Mouse (Mus musculus) spleen, embryonic (tissue): ENCODE data around the gene Atp13a1.

Experiments
- CTCF ChIA-PET: fragments of 350-600 bp; sonication (Branson Sonifier 250); formaldehyde crosslinking; loops from one replicate; lab custom pipeline; 2022; lab: Charles Lee

Atp13a1 gene

GRCm38 (mm10) chr8:69847167-69848065, 56.5 kb downstream of the Atp13a1 start:
- CTCF ChIA-PET, result no interaction called here

GRCm38 (mm10) chr8:69848951-69849350, 58.0 kb downstream of the Atp13a1 start:
- CTCF ChIA-PET, result no interaction called here

DNA sequence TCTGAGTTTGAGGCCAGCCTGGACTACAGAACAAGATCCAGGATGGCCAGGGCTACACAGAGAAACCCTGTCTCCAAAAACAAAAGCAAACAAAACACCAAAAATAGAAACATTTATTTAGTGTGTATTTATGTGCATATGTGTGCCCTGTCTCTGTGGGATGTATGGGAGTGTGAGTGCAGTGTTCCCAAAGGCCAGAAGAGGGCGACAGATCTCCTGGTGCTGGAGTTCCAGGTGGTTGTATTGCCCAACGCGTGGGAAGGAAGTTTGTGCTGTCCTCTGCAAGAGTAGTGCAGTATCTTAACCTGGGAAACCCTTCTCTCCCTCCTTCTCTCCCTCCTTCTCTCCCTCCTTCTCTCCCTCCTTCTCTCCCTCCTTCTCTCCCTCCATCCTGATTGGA, 58.9 kb downstream of the Atp13a1 start:
- CTCF ChIA-PET, result no interaction called here

GRCm38 (mm10) chr8:69850926-69851506, 60.1 kb downstream of the Atp13a1 start:
- CTCF ChIA-PET, result no interaction called here

DNA sequence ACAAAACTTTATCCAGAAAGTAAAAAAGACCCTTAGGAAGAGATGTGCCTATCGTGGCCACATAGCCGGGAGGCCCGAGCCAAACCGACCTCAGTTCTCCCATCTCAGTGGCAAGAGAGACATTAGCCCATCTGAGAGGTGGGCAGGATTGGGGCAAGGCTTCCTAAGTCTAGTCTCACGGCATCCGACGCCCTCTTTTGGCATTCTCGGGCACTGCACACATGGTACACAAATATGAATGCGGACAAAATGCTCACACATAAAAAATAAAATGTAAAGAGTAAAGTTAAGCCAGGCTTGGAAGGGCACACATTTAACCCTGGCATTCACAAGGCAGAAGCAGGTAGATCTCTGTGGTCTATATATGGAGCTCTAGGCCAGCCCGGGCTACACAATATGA, 62.9 kb downstream of the Atp13a1 start:
- CTCF ChIA-PET, result no interaction called here
